Mouse (Mus musculus) hindbrain, postnatal 0 days (tissue): ENCODE results near the gene Aif1. TPM values are rescaled to one million over a fixed set of nuclear protein-coding genes. Genes with fewer than 3 reads are reported as not detected.
A peak's percentile ranks its signal among the peaks of the same experiment; 100 is the strongest.

Source experiments
- ATAC-seq: fragments of 200-750 bp; cut with Nextera tagmentation; 2 replicates; pipeline ENCODE4 v1.8.0; 2017; ENCODE audit warnings: mild to moderate bottlenecking, moderate TSS enrichment, moderate library complexity
- DNase-seq: peaks from one replicate; pipeline ENCODE4 v3.0.0-alpha.2; 2015; ENCODE audit warnings: low spot score
- H3K27ac ChIP-seq: fragments of 300-500 bp; sonication (generic); 2 replicates; pipeline ENCODE4 v1.5.1; 2014; ENCODE audit warnings: mild to moderate bottlenecking
- H3K27me3 ChIP-seq: fragments of 300-500 bp; sonication (generic); 2 replicates; pipeline ENCODE4 v1.6.1; 2014; ENCODE audit warnings: low read length, mixed read lengths; ENCODE audit not compliant: insufficient read depth
- H3K36me3 ChIP-seq: fragments of 300-500 bp; sonication (generic); 2 replicates; pipeline ENCODE4 v1.6.1; 2014; ENCODE audit warnings: low read length, mixed read lengths; ENCODE audit not compliant: insufficient read depth
- H3K4me1 ChIP-seq: fragments of 300-500 bp; sonication (generic); 2 replicates; pipeline ENCODE4 v1.6.1; 2014; ENCODE audit warnings: antibody characterized with exemption, low read length, mixed read lengths; ENCODE audit not compliant: insufficient read depth
- H3K4me2 ChIP-seq: fragments of 300-500 bp; sonication (generic); 2 replicates; pipeline ENCODE4 v1.6.1; 2014; ENCODE audit warnings: low read depth, mild to moderate bottlenecking, low read length, moderate library complexity, mixed read lengths
- H3K4me3 ChIP-seq: fragments of 300-500 bp; sonication (generic); 2 replicates; pipeline ENCODE4 v1.5.1; 2014; ENCODE audit warnings: low read length
- H3K9ac ChIP-seq: fragments of 300-500 bp; sonication (generic); replicated peaks from 2 replicates; pipeline ENCODE4 v1.6.1; 2014; ENCODE audit warnings: mild to moderate bottlenecking, low read length, moderate library complexity, mixed read lengths
- H3K9me3 ChIP-seq: fragments of 300-500 bp; sonication (generic); 2 replicates; pipeline ENCODE4 v1.6.1; 2016; ENCODE audit warnings: low read length, mixed read lengths
- CTCF ChIP-seq: IDR thresholded peaks from 2 replicates; pipeline ENCODE4 v1.5.1; 2016; ENCODE audit warnings: antibody characterized with exemption, control low read depth, low read depth
- WGBS: fragments of 180-500 bp; shearing (Covaris S2); extraction: QIAGEN DNeasy Blood & Tissue Kit; methylation state at CpG from one replicate; pipeline ENCODE4 v1.1.7; 2014; 5-methylcytosine and 5-hydroxymethylcytosine counted together
- polyA plus RNA-seq: library from polyadenylated mRNA; unstranded; fragments of >200 nt; fragmentation: Nextera tagmentation; extraction: Ambion mirVana; gene quantifications from 2 replicates; pipeline ENCODE4 v1.2.1, GENCODE M21; 2015
- total RNA-seq: library from RNA; depleted of rRNA; stranded (reverse); fragments of >200 nt; gene quantifications from 2 replicates; pipeline ENCODE4 v1.2.3, GENCODE M21; 2014

Aif1 gene
- total and polyA plus RNA-seq, 2 experiments from 2014 or later, result 0.21 to 10.9 TPM

- no peak for TF ChIP-seq CTCF
- Histone ChIP-seq H3K4me3 (no peak overlapping the region), H3K27me3 (no peaks in the 10 kb centered on the region), H3K4me1 (no peaks in the 10 kb centered on the region), H3K36me3 (no peaks in the 10 kb centered on the region), H3K4me2 (no peak overlapping the region), H3K9ac (no peak overlapping the region), H3K27ac (no peak overlapping the region), H3K9me3 (no peaks in the 10 kb centered on the region)
- DNase-seq (no peak), ATAC-seq (no peak)
- 78% methylated on average over 4 of the region's 4 CpGs for WGBS
Observed at GRCm38 (mm10) chr17:35190096-35190495, 14.2 kb upstream of the Aif1 start.

GRCm38 (mm10) chr17:35189186-35189585, 13.3 kb upstream of the Aif1 start:
- Histone ChIP-seq H3K27ac (no peak overlapping the region), H3K4me3 (no peak overlapping the region), H3K9ac (no peak overlapping the region), H3K27me3 (no peaks in the 10 kb centered on the region), H3K9me3 (no peaks in the 10 kb centered on the region), H3K36me3 (no peaks in the 10 kb centered on the region), H3K4me1 (no peaks in the 10 kb centered on the region), H3K4me2 (no peak overlapping the region)
- ATAC-seq, result no peak
- no peak for TF ChIP-seq CTCF
- DNase-seq, result no peak
- WGBS, result 75% methylated on average over 1 of the region's 1 CpGs

- H3K4me2 ChIP-seq, result no peak within 1 kb of the TSS
- H3K27ac ChIP-seq, result no peak within 1 kb of the TSS; the same call in 1 of the 2 replicates
- H3K4me1 ChIP-seq, result no peaks in the 10 kb centered on the region
- ATAC-seq, result no peak
- no peak within 1 kb of the TSS for H3K9ac ChIP-seq
- no peak within 1 kb of the TSS for H3K4me3 ChIP-seq
- no peaks in the 10 kb centered on the region for H3K9me3 ChIP-seq
- no peaks in the 10 kb centered on the region for H3K27me3 ChIP-seq
- no peak for TF ChIP-seq CTCF
- 72% methylated on average over 7 of the region's 7 CpGs for WGBS
- H3K36me3 ChIP-seq, result no peaks in the 10 kb centered on the region
- DNase-seq, result no peak
Observed at GRCm38 (mm10) chr17:35187959-35188610, 12.2 kb upstream of the Aif1 start, which contains the start of gene Lst1. TSS of gene Lst1 (minus strand) at chr17:35188439.

GRCm38 (mm10) chr17:35187345-35187744, 11.5 kb upstream of the Aif1 start:
- Histone ChIP-seq H3K4me2 (no peak overlapping the region), H3K9me3 (no peaks in the 10 kb centered on the region), H3K9ac (no peak overlapping the region), H3K4me1 (no peaks in the 10 kb centered on the region), H3K27ac (no peak overlapping the region), H3K36me3 (no peaks in the 10 kb centered on the region), H3K4me3 (no peak overlapping the region), H3K27me3 (no peaks in the 10 kb centered on the region)
- ATAC-seq, result no peak
- WGBS, result 71% methylated on average over 4 of the region's 4 CpGs
- no peak for DNase-seq
- TF ChIP-seq CTCF, result no peak

GRCm38 (mm10) chr17:35186681-35187080, 10.8 kb upstream of the Aif1 start:
- Histone ChIP-seq H3K4me1 (no peaks in the 10 kb centered on the region), H3K36me3 (no peaks in the 10 kb centered on the region), H3K27me3 (no peaks in the 10 kb centered on the region), H3K27ac (peak overlapping the region; percentile 66), H3K4me2 (peak overlapping the region; percentile 63), H3K9ac (peak overlapping the region; percentile 35; the same call in 1 of the 2 replicates), H3K4me3 (peak overlapping the region; percentile 38), H3K9me3 (no peaks in the 10 kb centered on the region)
- no peak for TF ChIP-seq CTCF
- DNase-seq, result peak; percentile 31
- 0% methylated on average over 4 of the region's 4 CpGs for WGBS
- peak; percentile 62; the same call in 1 of the 2 replicates for ATAC-seq

GRCm38 (mm10) chr17:35185639-35186611, 10.1 kb upstream of the Aif1 start:
- TF ChIP-seq CTCF, result no peak
- Histone ChIP-seq H3K9ac (peak overlapping the region; percentile 35; the same call in 1 of the 2 replicates), H3K4me3 (peak overlapping the region; percentile 38), H3K27ac (peak overlapping the region; percentile 66), H3K4me2 (peak overlapping the region; percentile 63), H3K4me1 (no peaks in the 10 kb centered on the region), H3K36me3 (no peaks in the 10 kb centered on the region), H3K9me3 (no peaks in the 10 kb centered on the region), H3K27me3 (no peaks in the 10 kb centered on the region)
- ATAC-seq (peak; percentile 69; the same call in 1 of the 2 replicates), DNase-seq (peak; percentile 46)
- 4% methylated on average over 17 of the region's 18 CpGs for WGBS
